Mouse (Mus musculus) MEL (cell line): ENCODE data around the gene Tepsin. TPM values are rescaled to one million over a fixed set of nuclear protein-coding genes. Genes with fewer than 3 reads are reported as not detected.

Source experiments
- DNase-seq: peaks from one replicate; pipeline ENCODE4 v3.0.0; 2011; ENCODE audit warnings: low read depth, low spot score
- H3K27ac ChIP-seq: 2 replicates; pipeline ENCODE4 v1.5.1; 2012; ENCODE audit warnings: low read depth, mild to moderate bottlenecking, control low read depth, low read length, moderate library complexity; ENCODE audit not compliant: control insufficient read depth
- H3K27me3 ChIP-seq, 2 experiments: fragments of 150-350 bp in 1 of 2; sonication (generic) in 1 of 2; 2 replicates each; pipeline ENCODE4 v1.6.1; 2012; ENCODE audit warnings: low read length in 2 of 2, mild to moderate bottlenecking in 2 of 2, improper control_type of control experiment in 1 of 2, moderate library complexity in 1 of 2; ENCODE audit not compliant: insufficient read depth in 2 of 2, control insufficient read depth in 1 of 2
- H3K36me3 ChIP-seq, 2 experiments: 2 replicates each; pipeline ENCODE4 v1.6.1; 2012 to 2014; ENCODE audit warnings: low read length in 2 of 2, improper control_type of control experiment in 1 of 2, inconsistent platforms in 1 of 2, mild to moderate bottlenecking in 1 of 2; ENCODE audit not compliant: insufficient read depth in 2 of 2, control insufficient read depth in 1 of 2
- H3K4me1 ChIP-seq, 2 experiments: fragments of 150-350 bp in 1 of 2; sonication (generic) in 1 of 2; 2 replicates each; pipeline ENCODE4 v1.6.1; 2012; ENCODE audit warnings: low read length in 2 of 2, improper control_type of control experiment in 1 of 2, mild to moderate bottlenecking in 1 of 2; ENCODE audit not compliant: insufficient read depth in 2 of 2, control insufficient read depth in 1 of 2
- H3K4me3 ChIP-seq, 2 experiments: fragments of 150-350 bp in 1 of 2; sonication (generic) in 1 of 2; 2 replicates each; pipeline ENCODE4 v1.5.1; 2012; ENCODE audit warnings: low read depth in 2 of 2, low read length in 2 of 2, mild to moderate bottlenecking in 2 of 2, moderate library complexity in 2 of 2, control low read depth in 1 of 2, improper control_type of control experiment in 1 of 2; ENCODE audit not compliant: control insufficient read depth in 1 of 2, insufficient read depth in 1 of 2
- H3K79me2 ChIP-seq: 2 replicates; pipeline ENCODE4 v1.6.1; 2012; ENCODE audit warnings: mild to moderate bottlenecking, low read length, moderate library complexity; ENCODE audit not compliant: control insufficient read depth, poor library complexity, insufficient read depth
- H3K9ac ChIP-seq: 2 replicates; pipeline ENCODE4 v1.6.1; 2012; ENCODE audit warnings: low read depth, mild to moderate bottlenecking, control low read depth, low read length, moderate library complexity; ENCODE audit not compliant: control insufficient read depth, poor library complexity, severe bottlenecking
- H3K9me3 ChIP-seq: fragments of 150-350 bp; sonication (generic); replicated peaks from 2 replicates; pipeline ENCODE4 v1.6.1; 2012; ENCODE audit warnings: mild to moderate bottlenecking, low read length, improper control_type of control experiment, moderate library complexity; ENCODE audit not compliant: insufficient read depth
- CHD1 ChIP-seq: IDR thresholded peaks from 2 replicates; pipeline ENCODE4 v1.6.1; 2012; ENCODE audit warnings: low read depth, mild to moderate bottlenecking, inconsistent platforms, low read length, improper control_type of control experiment
- CTCF ChIP-seq, 3 experiments: IDR thresholded peaks in 2 of 3; conservative IDR thresholded peaks in 1 of 3; 2 replicates each; pipeline ENCODE4 v1.5.1; 2011 to 2012; ENCODE audit warnings: low read length in 3 of 3, low read depth in 2 of 3, mild to moderate bottlenecking in 2 of 3, improper control_type of control experiment in 1 of 3, inconsistent platforms in 1 of 3, mixed read lengths in 1 of 3, moderate library complexity in 1 of 3; ENCODE audit not compliant: control insufficient read depth in 1 of 3, insufficient read depth in 1 of 3, poor library complexity in 1 of 3, severe bottlenecking in 1 of 3
- E2F4 ChIP-seq: IDR thresholded peaks from 2 replicates; pipeline ENCODE4 v1.6.1; 2011; ENCODE audit warnings: low read depth, low read length, improper control_type of control experiment, borderline replicate concordance
- GABPA ChIP-seq: IDR thresholded peaks from 2 replicates; pipeline ENCODE4 v1.6.1; 2012; ENCODE audit warnings: low read depth, mild to moderate bottlenecking, inconsistent platforms, low read length, improper control_type of control experiment, moderate library complexity
- GATA1 ChIP-seq: IDR thresholded peaks from 2 replicates; pipeline ENCODE4 v1.6.1; 2011; ENCODE audit warnings: low read depth, low read length, improper control_type of control experiment
- HCFC1 ChIP-seq: IDR thresholded peaks from 2 replicates; pipeline ENCODE4 v1.6.1; 2012; ENCODE audit warnings: low read depth, mild to moderate bottlenecking, inconsistent platforms, low read length, improper control_type of control experiment, moderate library complexity
- KAT2A ChIP-seq: conservative IDR thresholded peaks from 2 replicates; pipeline ENCODE4 v1.6.1; 2012; ENCODE audit warnings: low read depth, low read length, improper control_type of control experiment, inconsistent platforms
- MAX ChIP-seq: IDR thresholded peaks from 2 replicates; pipeline ENCODE4 v1.6.1; 2011; ENCODE audit warnings: low read length, improper control_type of control experiment
- MAZ ChIP-seq: IDR thresholded peaks from 2 replicates; pipeline ENCODE4 v1.6.1; 2012; ENCODE audit warnings: low read depth, mild to moderate bottlenecking, inconsistent platforms, low read length, improper control_type of control experiment
- MEF2A ChIP-seq: IDR thresholded peaks from 2 replicates; pipeline ENCODE4 v1.6.1; 2014; ENCODE audit warnings: low read depth, mild to moderate bottlenecking, inconsistent platforms, low read length, improper control_type of control experiment; ENCODE audit not compliant: poor library complexity, insufficient replicate concordance, severe bottlenecking; ENCODE audit errors: extremely low read depth
- POLR2AphosphoS2 ChIP-seq: IDR thresholded peaks from 2 replicates; pipeline ENCODE4 v1.6.1; 2011; ENCODE audit warnings: low read length, improper control_type of control experiment
- POLR2AphosphoS5 ChIP-seq: IDR thresholded peaks from 2 replicates; pipeline ENCODE4 v1.6.1; 2012; ENCODE audit warnings: low read depth, borderline replicate concordance, mild to moderate bottlenecking, inconsistent platforms, low read length, moderate library complexity, mixed read lengths
- TBP ChIP-seq: IDR thresholded peaks from 2 replicates; pipeline ENCODE4 v1.8.0; 2011; ENCODE audit warnings: low read depth, low read length, improper control_type of control experiment
- TCF12 ChIP-seq: IDR thresholded peaks from 2 replicates; pipeline ENCODE4 v1.6.1; 2014; ENCODE audit warnings: low read depth, mild to moderate bottlenecking, inconsistent platforms, low read length, improper control_type of control experiment, moderate library complexity
- USF1 ChIP-seq: IDR thresholded peaks from 2 replicates; pipeline ENCODE4 v1.6.1; 2014; ENCODE audit warnings: low read depth, mild to moderate bottlenecking, inconsistent platforms, low read length, improper control_type of control experiment, moderate library complexity
- USF2 ChIP-seq, 2 experiments: IDR thresholded peaks; 2 replicates each; pipeline ENCODE4 v1.6.1; 2011 to 2012; ENCODE audit warnings: improper control_type of control experiment in 2 of 2, low read length in 2 of 2, borderline replicate concordance in 1 of 2, inconsistent platforms in 1 of 2, low read depth in 1 of 2, mild to moderate bottlenecking in 1 of 2; ENCODE audit not compliant: insufficient read depth in 1 of 2
- ZMIZ1 ChIP-seq: IDR thresholded peaks from 2 replicates; pipeline ENCODE4 v1.6.1; 2012; ENCODE audit warnings: low read depth, mild to moderate bottlenecking, inconsistent platforms, low read length, improper control_type of control experiment, moderate library complexity
- polyA plus RNA-seq, 2 experiments: library from polyadenylated mRNA; stranded (reverse) in 1 of 2; unstranded in 1 of 2; fragments of >175 nt in 1 of 2; fragments of >200 nt in 1 of 2; gene quantifications; 2 replicates each; pipeline versions ENCODE4 v1.2.1 to v1.2.4; 2012; ENCODE audit warnings: low replicate concordance in 2 of 2, low read depth in 1 of 2; ENCODE audit not compliant: insufficient read length in 2 of 2, insufficient read depth in 1 of 2, missing spikeins in 1 of 2
- total RNA-seq: library from RNA; depleted of rRNA; stranded (reverse); fragments of 300-350 nt; gene quantifications from 2 replicates; pipeline ENCODE4 v1.2.3, GENCODE M21; 2012

Gene Tepsin
- total and polyA plus RNA-seq, 3 experiments: 14.3 to 16.6 TPM; not detected in 1

- Histone ChIP-seq H3K4me3 (no peak overlapping the region), H3K36me3 (no peaks in the 10 kb centered on the region), H3K4me1 (no peaks in the 10 kb centered on the region), H3K9ac (no peak overlapping the region), H3K9me3 (no peaks in the 10 kb centered on the region), H3K79me2 (no peaks in the 10 kb centered on the region), H3K27ac (no peak overlapping the region), H3K27me3 (no peaks in the 10 kb centered on the region)
- TF ChIP-seq TBP: no peak
- no peak for TF ChIP-seq GATA1
- no peak for TF ChIP-seq E2F4
- no peak for TF ChIP-seq MAX
- TF ChIP-seq GABPA: no peak
- TF ChIP-seq TCF12: no peak
- no peak for TF ChIP-seq CHD1
- TF ChIP-seq POLR2AphosphoS5: no peak
- TF ChIP-seq KAT2A: no peak
- no peak for TF ChIP-seq USF2 (IDR thresholded peaks at IDR 0.05; ENCODE audit: borderline replicate concordance in 1 of 2, insufficient read depth in 1 of 2, low read depth in 1 of 2, low read length in 2 of 2)
- TF ChIP-seq HCFC1: no peak
- no peak for TF ChIP-seq USF1
- TF ChIP-seq CTCF (IDR thresholded peaks at IDR 0.05 in 2 of 3, conservative IDR thresholded peaks at IDR 0.05 in 1 of 3; ENCODE audit: control insufficient read depth in 1 of 3, insufficient read depth in 1 of 3, low read depth in 2 of 3, low read length in 3 of 3, poor library complexity in 1 of 3, severe bottlenecking in 1 of 3): no peak
- no peak for TF ChIP-seq MAZ
- no peak for TF ChIP-seq POLR2AphosphoS2
- no peak for DNase-seq
These were observed 18.2 kb downstream of the Tepsin start for GRCm38 (mm10) chr11:120080282-120080681.

- TF ChIP-seq MEF2A (no peak), ZMIZ1 (no peak), MAZ (no peak), TCF12 (no peak), USF1 (no peak), KAT2A (no peak)
- Histone ChIP-seq H3K79me2 (no peaks in the 10 kb centered on the region), H3K9me3 (no peaks in the 10 kb centered on the region), H3K4me1 (no peaks in the 10 kb centered on the region), H3K36me3 (no peaks in the 10 kb centered on the region), H3K9ac (no peak overlapping the region), H3K4me3 (no peak overlapping the region), H3K27ac (no peak overlapping the region), H3K27me3 (no peaks in the 10 kb centered on the region)
- DNase-seq: no peak
These were observed 22.3 kb downstream of the Tepsin start for GRCm38 (mm10) chr11:120076191-120076590.
